Mouse (Mus musculus) C2C12 (cell line): ENCODE results near the gene Spa17.

ENCODE experiments used
- CEBPB ChIP-seq: IDR thresholded peaks from one replicate; pipeline ENCODE4 v1.6.1; 2011; ENCODE audit warnings: low read depth, mild to moderate bottlenecking, control low read depth, moderate library complexity
- CTCF ChIP-seq: IDR thresholded peaks from one replicate; pipeline ENCODE4 v1.5.1; 2011; ENCODE audit not compliant: control insufficient read depth, insufficient read depth, insufficient read length
- FOSL1 ChIP-seq: IDR thresholded peaks from one replicate; pipeline ENCODE4 v1.8.0; 2011; ENCODE audit warnings: mild to moderate bottlenecking, low read length; ENCODE audit not compliant: poor library complexity, insufficient read depth, severe bottlenecking
- MAX ChIP-seq: IDR thresholded peaks from one replicate; pipeline ENCODE4 v1.6.1; 2011; ENCODE audit warnings: mild to moderate bottlenecking, control low read depth
- MYOD1 ChIP-seq: IDR thresholded peaks from one replicate; pipeline ENCODE4 v1.6.1; 2011; ENCODE audit warnings: low read depth; ENCODE audit not compliant: control insufficient read depth, insufficient read length
- MYOG ChIP-seq: IDR thresholded peaks from one replicate; pipeline ENCODE4 v1.6.1; 2011; ENCODE audit not compliant: control insufficient read depth, insufficient read length; ENCODE audit errors: extremely low read depth
- USF1 ChIP-seq: IDR thresholded peaks from one replicate; pipeline ENCODE4 v1.6.1; 2011; ENCODE audit warnings: low read depth, mild to moderate bottlenecking, control low read depth, moderate library complexity

- TF ChIP-seq CTCF (no peak), MAX (no peak), MYOD1 (no peak), USF1 (no peak), MYOG (no peak), CEBPB (no peak), FOSL1 (no peak)
These were observed at the start of gene Spa17 for GRCm38 (mm10) chr9:37613182-37613910.
